Mouse (Mus musculus) kidney, postnatal 10 days (tissue): ENCODE measurements at regions not wholly inside any gene's neighbourhood (a gene's known extent, or its start where the extent isn't known, plus 50 kb on each side); places are given as distances from the start of the nearest gene placed in this dataset.
A peak's percentile ranks its signal among the peaks of the same experiment; 100 is the strongest.

Experiments
- DNase-seq: peaks from one replicate; pipeline ENCODE4 v3.0.0; 2021; ENCODE audit warnings: mixed read lengths

DNA sequence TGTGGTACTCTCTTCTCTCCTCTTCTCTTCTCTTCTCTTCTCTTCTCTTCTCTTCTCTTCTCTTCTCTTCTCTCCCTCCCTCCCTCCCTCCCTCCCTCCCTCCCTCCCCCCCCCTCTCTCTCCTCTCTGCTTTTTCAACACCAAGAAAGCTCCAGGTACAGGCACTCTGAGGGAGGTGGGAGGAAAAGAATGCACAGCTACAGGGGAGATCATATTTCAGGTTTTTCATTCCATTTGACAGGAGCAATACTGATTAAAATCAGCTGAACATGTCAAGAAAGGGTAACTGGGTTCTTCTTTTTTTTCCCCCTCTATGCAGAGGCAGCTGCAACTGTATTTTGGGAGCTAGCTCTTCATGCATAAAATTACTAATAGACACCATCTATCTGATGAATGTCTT, 368.8 kb upstream of the Rack1 start:
- DNase-seq = no peak

DNA sequence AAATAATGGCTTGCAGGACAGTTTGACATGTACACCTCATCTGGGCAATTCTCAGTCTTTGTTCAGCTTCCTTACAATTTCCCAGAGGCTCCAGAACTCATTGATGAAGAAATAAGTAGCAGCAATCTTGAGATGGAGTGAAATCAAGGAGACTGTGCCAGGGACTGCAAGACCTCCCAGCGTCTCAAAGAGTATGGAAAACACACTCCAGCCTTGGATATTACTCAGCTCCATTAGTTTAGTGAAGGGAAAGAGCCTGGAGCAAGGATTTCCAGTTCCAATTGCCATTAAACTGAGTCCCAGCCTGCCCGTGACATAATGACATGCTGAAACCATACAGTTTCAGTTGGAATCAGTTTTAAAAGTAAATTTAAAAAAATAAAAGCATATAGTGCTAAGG, 372.7 kb upstream of the Rack1 start:
- no peak for DNase-seq

DNA sequence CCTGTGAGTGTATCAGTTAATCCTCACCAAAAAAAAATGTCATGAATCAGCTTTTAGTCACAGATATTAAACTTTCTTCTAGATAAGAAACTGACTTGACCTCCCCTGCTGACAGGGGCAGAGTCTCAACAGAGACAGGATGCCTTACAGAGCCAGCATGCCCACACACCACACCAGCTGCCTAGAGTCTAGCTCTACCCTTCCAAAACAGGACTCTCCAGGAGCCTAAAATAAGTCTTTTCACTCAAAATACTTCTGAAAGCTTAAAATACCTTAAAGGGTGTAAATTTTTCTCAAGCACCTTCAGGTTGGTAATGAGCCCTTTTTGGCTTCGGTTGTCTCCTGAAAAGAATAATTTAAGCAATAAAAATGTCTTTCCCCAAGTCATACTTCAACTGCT, 373.7 kb upstream of the Rack1 start:
- no peak for DNase-seq

DNA sequence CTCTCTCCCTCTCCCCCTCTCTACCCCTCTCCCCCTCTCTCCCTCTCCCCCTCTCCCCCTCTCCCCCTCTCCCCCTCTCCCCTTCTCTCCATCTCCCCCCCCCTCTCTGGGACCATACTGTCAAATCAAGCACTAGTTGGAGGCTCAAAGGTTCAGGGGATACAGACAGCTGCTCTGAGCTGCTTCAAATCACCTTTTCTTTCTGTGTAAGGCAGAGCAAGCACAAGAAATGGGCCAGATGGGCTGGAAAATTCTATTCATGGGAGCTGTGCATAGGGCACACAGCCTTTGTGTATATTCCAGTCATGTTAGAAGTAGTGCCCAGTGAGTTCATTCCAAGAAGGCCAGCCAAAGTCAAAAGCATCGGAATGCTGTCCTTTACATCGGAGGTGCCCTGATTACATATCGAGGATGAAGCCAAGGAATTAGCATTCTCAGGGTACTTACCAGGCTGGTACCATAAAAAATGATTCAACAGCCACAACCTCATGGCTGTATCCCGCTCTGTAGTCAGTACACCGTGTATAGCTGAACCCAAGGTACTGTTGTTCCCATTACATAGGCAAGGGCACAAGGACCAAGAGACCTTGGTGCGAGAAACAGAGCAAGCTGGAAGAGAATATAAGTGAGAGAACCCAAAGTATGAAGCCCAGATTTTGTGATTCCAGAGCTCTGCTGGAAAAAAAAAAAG, 381.9 kb upstream of the Rack1 start:
- no peak for DNase-seq

DNA sequence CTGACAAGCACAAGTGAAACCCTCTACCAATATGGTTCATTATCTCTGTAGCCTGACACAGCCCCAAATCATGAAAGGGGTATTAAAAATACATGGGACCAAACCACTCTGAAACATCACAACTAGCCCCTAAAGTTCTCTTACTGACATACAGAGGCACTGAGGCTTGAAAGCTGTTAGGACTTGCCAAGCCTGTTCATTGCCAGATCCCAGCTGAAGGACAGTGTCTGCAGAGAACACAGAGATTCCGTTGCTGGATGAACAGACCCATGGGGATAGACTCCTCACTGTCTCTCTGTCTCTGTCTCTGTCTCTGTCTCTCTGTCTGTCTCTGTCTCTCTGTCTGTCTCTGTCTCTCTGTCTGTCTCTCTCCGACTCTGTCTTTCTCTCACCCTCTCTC, 382.5 kb upstream of the Rack1 start:
- DNase-seq = no peak

DNA sequence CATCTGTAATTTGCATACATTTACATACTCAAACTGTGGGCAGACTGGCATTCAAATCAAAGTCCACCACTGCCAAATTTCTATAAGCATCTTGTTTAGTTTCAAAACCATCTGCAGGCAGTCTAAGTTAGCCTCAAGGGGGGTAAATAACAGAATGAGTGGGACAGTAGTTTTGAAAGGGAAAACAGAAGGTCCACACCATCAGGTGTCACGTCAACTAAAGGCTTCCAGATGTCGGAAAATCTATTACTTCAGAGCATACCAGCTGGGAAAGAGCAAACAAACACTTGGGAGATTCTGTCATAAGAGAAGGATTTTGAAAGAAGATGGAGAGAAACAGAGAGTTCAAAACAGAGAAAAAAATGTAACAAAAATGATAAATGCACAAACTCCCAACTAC, 402.1 kb upstream of the Rack1 start:
- no peak for DNase-seq

DNA sequence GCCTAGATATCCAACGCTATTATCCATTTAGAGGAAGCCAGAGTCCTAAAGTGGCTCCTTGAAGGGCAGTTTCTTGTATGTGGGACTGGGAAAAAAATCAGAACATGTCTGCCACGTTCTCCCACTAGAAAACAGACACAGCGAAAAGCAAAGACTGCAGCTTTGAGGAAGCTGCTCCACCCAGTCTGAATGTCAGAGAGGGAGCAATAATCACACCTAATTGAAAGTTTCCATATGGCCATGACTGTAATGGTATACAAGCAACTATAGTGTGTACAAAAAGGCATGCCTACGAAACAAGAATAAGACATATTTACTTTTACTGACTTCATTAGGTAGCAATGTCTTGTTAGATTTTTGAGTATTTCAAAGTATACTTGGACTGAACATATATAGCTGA, 392.7 kb upstream of the Sgcd start:
- DNase-seq = no peak

DNA sequence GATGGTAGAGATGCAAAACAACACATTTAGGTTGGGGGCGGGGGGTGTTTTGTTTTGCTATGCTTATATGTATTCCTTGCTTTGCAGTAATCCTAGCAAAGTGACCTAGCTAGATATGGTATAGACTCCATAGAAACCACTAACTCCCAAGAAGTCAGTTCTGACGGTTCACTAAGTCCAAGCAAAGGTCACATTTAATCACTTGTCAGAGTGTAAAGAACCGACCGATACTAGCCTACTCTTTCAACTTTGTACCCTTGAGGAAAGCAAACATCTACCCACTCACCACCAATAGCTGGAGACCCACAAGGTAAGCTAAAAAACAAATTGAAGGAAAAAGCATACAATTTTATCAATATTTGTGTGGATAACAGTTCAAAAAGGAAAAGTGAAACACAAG, 389.3 kb upstream of the Sgcd start:
- no peak for DNase-seq

DNA sequence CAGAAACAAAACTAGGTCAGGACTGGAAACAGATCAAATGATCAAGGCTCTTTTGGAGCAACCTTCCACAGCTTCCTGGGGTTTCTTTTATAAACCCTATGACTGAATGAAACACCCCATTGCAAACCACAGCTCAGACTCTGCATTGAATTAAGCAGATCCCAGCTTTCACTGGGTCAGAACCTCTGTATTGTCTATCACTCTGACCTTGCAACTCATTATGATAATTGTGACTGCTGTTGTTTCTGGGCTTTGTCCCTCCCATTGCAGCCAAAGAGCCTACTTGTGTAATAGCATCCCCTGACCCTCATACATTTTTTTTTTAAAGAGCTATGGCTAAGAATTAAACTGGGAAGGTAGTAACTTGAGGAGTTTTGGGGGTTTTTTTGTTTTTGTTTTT, 388.5 kb upstream of the Sgcd start:
- no peak for DNase-seq

DNA sequence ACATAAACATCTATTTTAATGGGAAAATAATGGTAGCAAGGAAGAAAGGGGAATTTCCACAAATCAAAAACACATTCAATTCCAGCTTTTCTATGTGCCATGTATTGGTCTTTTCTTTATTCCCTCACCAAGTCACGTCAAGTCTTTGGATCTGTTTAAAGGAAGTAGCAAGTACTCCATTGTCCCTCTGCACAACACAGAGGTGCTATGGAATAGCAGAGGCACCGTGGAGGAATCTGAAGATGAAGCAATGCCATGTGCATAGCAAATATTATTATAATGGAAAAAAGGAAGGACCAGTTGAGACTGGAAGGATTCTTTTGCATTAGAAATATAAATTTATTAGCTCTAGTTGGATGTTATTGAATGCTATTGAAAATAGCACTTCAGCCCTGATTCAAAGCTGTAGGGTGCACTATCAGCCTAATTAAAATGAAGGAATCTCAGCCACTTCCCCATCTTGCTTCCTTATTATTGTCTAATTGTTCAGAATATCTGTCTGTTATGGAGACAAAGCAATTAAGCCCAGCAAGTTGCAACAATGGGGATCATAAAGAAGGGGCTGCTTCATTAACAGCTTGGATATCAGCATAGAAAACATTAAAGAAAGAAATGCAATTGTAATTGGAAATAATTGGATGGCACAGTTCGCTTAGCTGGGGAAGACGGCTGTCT, 362.7 kb upstream of the Sgcd start:
- DNase-seq = no peak

DNA sequence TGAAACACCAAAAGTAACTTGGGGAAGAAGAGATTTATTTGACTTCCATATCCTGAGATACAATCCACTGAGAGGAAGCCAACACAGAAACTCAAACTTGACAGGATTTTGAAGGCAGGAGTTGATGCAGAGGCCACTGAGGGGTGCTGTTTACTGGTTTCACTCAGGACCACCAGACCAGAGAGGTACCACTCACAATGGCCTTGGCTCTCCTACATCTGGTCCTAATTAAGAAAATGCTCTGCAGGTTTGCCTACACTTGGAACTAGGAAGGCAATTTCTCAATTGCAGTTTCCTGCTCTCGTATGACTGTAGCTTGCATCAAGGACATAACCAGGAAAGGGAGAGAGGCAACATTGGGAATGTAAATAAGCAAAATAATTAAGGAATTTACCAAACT, 325.7 kb upstream of the Sgcd start:
- no peak for DNase-seq

DNA sequence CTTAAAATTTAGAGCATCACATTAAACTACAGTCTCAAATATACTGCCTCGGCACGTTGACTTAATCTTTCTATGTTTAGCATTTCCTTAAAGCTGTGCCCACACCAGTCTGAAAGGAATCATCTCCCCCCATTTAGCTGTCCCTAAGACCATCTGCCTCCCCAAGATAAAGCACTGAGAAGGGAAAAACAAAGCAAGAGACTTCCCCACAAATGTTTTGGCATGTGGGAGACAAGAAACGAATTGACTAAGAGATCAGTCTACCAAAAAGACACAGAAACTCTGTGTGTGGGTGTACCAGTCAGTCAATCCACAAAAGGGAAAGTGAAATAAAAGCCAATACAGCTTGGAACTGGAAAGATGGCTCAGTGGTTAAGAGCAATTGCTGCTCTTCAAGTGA, 306.6 kb upstream of the Sgcd start:
- no peak for DNase-seq

DNA sequence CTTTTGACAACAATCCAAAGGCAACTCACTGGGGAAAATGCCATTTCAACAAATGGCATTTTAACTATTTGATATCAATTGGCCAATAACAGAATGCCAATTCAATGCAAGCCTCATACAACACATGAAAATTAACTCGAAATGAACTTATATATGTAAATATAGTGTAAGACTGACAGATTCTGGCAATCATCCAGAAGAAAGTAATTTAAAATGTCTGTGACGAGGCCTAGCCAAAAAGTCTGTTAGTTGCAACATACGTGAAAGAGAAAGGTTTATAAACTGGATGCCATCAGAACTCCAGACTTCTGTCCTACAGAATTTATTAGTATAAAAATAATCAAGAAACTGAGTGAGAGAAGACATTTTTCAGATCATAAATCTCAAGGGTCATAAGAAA, 273.7 kb upstream of the Sgcd start:
- no peak for DNase-seq

DNA sequence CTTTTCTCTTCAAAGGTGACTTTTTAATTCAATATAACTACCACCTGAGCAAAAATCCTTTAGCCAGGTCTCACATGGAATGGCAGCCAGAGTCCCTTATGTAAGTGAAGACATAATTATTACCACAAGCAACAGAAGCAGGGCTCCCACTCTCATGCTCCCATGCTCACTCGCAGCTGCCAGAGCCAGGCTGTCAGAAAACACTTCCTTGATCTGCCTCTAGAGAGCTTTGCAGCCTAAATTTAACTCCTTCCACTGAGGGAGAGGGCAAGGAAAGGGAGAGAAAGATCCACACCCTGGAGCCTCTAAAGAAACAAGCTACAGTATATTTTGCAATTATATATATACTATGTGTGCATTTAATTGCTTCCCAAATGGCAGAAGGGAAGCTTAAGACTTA, 272.3 kb upstream of the Sgcd start:
- no peak for DNase-seq

DNA sequence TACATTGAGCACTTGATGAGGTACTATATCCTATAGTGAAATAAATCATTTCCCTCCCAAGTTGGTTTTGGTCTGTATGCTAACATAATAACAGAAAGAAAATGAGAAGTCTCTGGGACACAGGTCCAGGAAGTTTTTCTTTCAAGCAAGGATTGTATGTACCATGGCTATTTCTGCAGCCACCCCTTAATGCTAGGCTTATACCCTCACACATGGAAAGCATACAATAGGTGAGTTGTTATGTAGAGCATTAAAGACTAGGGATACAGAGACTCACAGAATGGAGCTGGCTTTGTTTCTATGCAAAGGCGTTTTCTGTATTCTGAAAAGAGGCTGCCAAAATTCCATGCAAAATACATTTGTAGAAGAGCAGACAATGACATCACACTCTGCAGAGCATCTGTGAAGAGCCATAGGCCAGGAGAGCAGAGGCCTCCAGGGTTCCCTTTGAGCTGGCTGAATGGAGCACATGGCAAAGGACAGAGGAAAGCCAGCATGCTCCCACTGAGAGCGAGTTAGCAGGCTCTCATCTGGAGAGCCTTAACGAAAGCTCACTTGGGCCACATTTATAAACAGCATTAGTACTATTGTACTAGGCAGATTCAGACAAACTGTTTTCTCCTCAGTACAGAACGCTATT, 262.0 kb upstream of the Sgcd start:
- DNase-seq = no peak

DNA sequence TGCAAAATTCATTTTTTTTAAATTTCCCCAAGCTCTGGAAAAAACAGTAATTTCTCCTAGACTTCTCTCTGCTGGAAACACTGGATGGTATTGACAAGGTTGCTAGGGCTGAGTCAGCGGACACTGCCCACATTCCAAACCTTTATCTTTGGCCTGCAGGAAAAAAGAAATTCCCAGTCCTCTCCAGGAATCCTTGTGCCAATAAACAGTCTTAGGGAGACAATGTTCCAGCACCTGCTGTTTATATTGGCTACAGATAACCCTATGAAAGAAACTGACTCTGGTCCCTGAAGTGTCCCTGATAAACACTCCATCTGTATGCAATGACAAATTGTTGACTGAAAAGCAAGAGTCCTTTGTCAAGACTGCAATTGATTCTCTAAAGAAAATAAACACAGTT, 260.5 kb upstream of the Sgcd start:
- no peak for DNase-seq

DNA sequence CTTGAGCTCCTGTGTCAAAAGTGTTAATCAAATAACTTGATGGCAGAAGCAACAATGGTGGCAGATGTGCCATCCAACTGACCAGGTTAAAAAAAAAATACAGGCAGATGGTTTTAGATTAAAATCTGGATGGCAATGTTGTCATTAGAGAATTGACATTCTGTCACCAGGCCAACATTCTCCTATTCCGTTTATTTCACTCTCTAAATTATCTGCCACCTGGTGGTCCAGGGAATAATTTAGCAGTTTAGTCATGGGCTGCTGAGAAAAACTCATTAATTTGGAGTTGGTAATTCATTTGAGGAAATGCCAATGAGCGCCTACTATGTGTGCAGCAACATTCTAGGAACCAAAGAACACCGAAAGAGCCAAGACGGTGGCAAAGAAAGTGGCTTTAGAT, 232.4 kb upstream of the Sgcd start:
- no peak for DNase-seq

DNA sequence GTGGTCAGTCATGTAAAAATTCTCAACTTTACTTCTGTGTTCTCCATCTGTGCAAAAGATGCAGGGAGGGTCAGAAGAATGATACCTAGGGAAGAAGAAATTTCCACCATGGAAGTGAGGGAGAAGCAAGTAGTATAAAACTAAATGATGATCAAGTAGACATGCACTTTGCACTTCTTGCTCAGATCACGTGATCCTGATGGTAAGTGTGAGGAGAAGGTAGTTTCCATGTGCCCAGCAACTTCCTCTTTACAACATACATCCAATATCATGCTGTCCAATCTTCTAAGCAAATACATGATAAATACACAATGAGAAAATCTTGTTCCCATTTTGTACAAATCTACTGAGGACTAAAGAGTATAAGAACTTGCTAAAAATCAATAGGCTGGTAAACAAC, 230.4 kb upstream of the Sgcd start:
- DNase-seq = no peak

DNA sequence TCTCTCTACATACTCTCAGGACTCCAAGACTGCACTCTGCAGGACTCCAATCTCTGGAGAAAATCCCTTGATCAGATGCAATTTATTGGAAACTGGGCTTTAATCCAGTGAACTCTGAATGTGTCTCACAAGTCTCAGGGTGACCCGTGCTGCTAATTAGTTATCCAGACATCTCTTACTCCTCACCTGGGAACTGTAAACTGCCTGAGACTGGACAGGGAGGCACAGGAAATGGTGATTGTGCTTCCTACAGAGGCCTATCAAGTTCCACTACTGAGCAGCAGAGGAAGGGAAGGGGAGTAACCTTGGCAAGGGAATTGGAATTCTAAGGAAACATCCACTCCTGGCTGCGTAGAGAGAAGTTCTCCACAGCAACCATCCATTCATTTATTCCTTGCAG, 228.0 kb upstream of the Sgcd start:
- no peak for DNase-seq

DNA sequence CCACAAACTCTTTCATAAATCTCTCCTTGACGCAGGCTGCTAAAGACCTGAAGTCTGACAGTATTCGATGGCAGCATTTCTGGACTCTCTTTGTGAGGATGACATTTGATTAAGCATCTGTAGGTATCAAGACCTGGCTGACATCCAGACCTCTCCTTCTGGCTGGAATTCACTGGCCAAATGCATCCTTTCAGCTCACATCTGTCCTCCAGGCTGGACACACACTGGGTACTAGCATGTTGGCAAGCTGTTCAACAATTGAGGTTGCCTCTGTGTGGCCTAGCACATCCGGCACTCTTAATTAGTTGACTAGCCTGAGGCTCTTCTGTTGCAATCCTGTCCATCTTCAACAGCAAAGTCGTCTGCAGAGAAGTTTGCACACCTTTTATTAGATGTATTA, 197.8 kb upstream of the Sgcd start:
- DNase-seq = no peak

DNA sequence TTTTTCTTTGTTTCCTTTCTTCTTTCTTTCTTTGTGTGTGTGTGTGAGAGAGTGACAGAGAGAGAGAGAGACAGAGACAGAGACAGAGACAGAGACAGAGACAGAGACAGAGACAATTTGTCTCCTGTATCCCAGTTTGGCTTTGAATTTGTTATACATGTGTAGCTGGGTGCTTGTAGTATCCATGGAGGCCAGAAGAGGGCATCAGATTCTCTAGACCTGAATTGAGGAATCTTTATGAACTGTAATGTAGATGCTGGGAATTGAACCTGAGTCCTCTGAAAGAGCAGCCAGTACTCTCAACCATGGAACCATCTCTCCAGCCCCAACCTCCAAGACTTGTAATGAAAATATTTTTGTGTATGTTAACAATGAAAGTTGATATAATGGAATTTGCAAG, 190.2 kb upstream of the Sgcd start:
- DNase-seq = peak; percentile 29

DNA sequence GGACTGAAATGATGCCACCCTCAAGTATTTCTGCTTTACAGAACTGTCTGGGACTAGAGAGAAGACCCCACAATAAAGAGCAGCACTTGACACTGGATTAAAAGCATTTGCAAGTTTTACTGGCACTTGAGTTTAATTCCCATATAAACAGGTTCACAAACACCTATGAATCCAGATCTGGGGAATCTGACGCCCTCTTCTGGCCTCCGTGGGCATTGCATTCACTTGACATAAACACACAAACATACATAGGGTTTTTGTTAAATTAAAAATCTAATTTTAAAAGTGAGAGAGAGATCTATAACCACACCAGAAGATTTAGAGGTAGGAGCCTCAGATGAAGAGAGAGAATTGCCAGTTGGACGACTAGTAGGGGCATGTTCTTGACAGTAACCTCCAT, 189.4 kb upstream of the Sgcd start:
- no peak for DNase-seq

DNA sequence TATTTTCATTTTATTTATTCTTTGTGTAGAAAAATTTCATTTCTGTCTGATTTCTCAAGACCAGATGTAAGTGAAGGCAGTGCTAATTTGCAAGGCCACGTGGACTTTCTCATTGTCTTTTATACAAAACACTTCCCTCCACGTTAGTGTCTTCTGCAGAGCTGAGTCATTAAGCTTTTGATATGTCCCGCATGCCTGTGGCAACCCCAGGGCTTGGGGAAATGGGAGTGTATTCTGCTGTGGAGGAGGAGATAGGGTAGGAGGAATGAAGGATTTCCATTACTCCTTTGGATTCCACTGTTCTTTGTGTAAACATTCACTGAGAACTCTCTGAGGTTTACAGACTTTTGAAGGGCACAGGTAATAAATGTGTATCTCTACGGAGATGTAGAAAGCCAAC, 187.7 kb upstream of the Sgcd start:
- no peak for DNase-seq

DNA sequence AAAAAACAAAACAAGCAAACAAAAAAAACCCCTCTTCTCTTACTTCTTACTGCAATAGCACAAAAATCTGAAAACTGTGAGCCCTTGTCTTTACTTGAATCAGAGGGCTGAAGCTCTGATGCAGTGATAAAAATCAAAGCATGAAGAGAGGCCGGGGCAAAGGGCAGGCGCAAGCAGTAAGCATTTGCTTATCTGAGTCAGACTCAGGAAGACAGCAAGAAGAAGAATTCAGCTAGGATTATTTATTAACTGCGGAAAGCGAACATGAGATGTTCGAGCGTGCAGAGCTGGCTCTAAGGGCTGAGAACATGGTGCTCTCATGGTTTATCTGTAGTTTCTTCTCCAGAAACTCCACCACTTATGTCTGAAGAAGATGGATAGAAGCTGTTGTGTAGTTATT, 163.4 kb upstream of the Sgcd start:
- peak; percentile 5 for DNase-seq

DNA sequence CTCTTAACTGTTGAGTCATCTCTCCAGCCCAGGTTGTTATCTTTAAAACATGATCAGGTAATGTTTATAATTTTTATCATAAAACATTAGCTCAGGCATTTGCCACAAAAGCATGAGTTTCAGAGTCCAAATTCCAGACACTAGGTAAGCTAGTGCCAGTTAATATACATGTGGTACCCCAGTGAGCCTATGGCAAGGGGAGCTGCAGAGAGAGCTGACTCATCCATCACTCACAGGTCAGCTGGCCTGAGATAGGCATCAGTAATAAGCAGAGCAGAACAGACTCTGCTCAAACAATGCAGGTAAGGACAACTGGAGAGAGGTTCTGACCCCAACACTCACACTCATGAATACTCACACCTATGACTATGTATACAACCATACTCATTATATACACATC, 144.6 kb upstream of the Sgcd start:
- DNase-seq = no peak
